Mouse (Mus musculus) liver, postnatal 0 days (tissue): ENCODE data around the gene Mrpl58.

Source experiments
- CTCF ChIP-seq: sonication (generic); IDR thresholded peaks from 2 replicates; pipeline ENCODE4 v1.5.1; 2016; ENCODE audit warnings: antibody characterized with exemption, low read depth
- EP300 ChIP-seq: IDR thresholded peaks from 2 replicates; pipeline ENCODE4 v1.6.1; 2016; ENCODE audit warnings: antibody characterized with exemption, low read depth, mild to moderate bottlenecking

GRCm38 (mm10) chr11:115441417-115441816 lies 37.9 kb downstream of the Mrpl58 start:
- no peak for TF ChIP-seq EP300
- no peak for TF ChIP-seq CTCF
